Mouse (Mus musculus): Measurements from ENCODE around the gene Plxdc1. TPM values are rescaled to one million over a fixed set of nuclear protein-coding genes. Genes with fewer than 3 reads are reported as not detected.

The Plxdc1 gene
- polyA plus RNA-seq, 1 experiment from 2014 or later = 0.77 TPM

DNA sequence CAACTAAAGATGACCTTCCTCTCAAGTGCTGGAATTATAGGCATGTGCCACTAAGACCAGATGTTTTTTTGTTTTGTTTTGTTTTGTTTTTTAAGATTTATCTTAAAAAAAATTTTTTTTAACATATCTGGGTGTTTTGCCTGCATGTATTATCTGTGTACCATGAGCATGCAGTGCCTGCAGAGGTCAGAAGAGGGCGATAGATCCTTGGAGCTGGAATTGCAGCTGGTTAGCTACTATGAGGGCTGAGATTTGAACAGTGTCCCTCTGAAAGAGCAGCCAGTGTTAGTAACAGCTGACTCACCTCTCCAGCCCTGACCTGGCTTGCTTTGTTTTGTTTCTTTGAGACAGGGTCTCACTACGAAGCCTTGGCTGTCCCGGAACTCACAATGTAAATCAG lies 49.5 kb downstream of the Plxdc1 start:
- ATAC-seq (replicated peaks; ENCODE audit: low FRiP score) = no peak
- Histone ChIP-seq H3K27me3 (replicated peaks; ENCODE audit: control insufficient read depth, insufficient read depth, low read length) (no peaks in the 10 kb centered on the region; the same call in 1 of the 2 replicates), H3K36me3 (ENCODE audit: control insufficient read depth, insufficient read depth, low read length) (no peaks in the 10 kb centered on the region), H3K27ac (ENCODE audit: low read depth, low read length) (no peak overlapping the region), H3K9ac (ENCODE audit: low read depth, low read length) (no peak overlapping the region), H3K4me2 (no peak overlapping the region), H3K4me3 (ENCODE audit: low read depth, low read length) (no peak overlapping the region), H3K4me1 (replicated peaks; ENCODE audit: control insufficient read depth, insufficient read depth, low read length) (no peaks in the 10 kb centered on the region), H3K9me3 (ENCODE audit: control insufficient read depth, low read length) (no peaks in the 10 kb centered on the region)
- WGBS = 31% methylated on average over 3 of the region's 3 CpGs
- no peak for DNase-seq (ENCODE audit: low spot score)

DNA sequence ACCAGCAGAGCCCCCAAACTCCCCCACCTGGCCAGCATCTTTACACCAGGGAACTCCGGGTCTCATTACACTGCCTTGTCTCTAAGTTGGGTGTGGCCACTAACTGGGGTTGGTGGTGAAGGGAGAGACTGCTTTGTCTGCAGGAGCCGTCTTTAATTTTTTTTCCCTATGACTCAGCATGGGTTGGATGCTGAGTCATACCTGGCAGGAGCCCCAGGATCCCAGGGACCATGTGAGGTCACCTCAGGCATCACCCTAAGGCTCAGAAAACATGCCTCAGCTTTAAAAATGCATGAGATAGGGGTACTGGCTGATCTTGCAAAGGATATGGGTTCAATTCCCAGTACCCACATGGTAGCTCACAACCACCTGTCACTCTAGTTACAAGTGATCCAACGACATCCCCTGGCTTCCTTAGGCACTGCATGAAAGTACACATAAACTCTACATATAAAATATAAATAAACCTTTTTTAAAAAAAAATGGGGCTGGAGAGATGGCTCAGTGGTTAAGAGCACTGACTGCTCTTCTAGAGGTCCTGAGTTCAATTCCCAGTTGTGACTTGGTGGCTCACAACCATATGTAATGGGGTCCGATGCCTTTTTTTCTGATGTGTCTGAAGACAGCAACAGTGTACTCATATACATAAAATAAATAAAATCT lies 50.2 kb downstream of the Plxdc1 start:
- H3K27me3 ChIP-seq (replicated peaks; ENCODE audit: control insufficient read depth, insufficient read depth, low read length) = no peaks in the 10 kb centered on the region; the same call in 1 of the 2 replicates
- DNase-seq (ENCODE audit: low spot score) (no peak), ATAC-seq (replicated peaks; ENCODE audit: low FRiP score) (no peak)
- H3K9ac ChIP-seq (ENCODE audit: low read depth, low read length) = no peak overlapping the region
- H3K9me3 ChIP-seq (ENCODE audit: control insufficient read depth, low read length) = no peaks in the 10 kb centered on the region; the same call in 1 of the 2 replicates
- WGBS = 48% methylated on average over 4 of the region's 4 CpGs
- no peak overlapping the region for H3K27ac ChIP-seq (ENCODE audit: low read depth, low read length)
- no peaks in the 10 kb centered on the region for H3K36me3 ChIP-seq (ENCODE audit: control insufficient read depth, insufficient read depth, low read length)
- H3K4me3 ChIP-seq (ENCODE audit: low read depth, low read length) = no peak overlapping the region
- no peaks in the 10 kb centered on the region for H3K4me1 ChIP-seq (replicated peaks; ENCODE audit: control insufficient read depth, insufficient read depth, low read length)
- no peak overlapping the region for H3K4me2 ChIP-seq

DNA sequence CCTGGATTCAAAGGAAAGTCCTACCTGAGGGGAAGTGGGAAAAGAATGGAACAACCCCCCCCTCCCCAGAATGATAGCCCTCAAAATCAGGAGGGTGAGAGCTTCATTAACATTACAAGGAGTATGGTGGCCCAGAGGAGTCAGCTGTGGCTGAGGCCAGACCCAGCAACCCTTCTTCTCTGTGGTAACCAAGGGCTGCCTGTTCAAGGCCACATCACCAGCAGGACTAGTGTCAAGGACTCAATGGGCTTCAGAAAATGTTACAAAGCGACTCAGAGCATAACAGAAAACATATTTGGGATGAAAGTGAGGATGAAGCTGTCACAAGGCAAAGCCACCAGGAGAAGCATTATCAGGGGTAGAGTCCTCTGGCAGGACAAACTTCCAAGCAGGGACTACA lies 52.7 kb downstream of the Plxdc1 start:
- Histone ChIP-seq H3K27me3 (replicated peaks; ENCODE audit: control insufficient read depth, insufficient read depth, low read length) (no peaks in the 10 kb centered on the region; the same call in 1 of the 2 replicates), H3K4me3 (ENCODE audit: low read depth, low read length) (no peak overlapping the region), H3K36me3 (ENCODE audit: control insufficient read depth, insufficient read depth, low read length) (no peaks in the 10 kb centered on the region), H3K4me2 (no peak overlapping the region), H3K4me1 (replicated peaks; ENCODE audit: control insufficient read depth, insufficient read depth, low read length) (no peaks in the 10 kb centered on the region), H3K9ac (ENCODE audit: low read depth, low read length) (no peak overlapping the region), H3K27ac (ENCODE audit: low read depth, low read length) (no peak overlapping the region), H3K9me3 (ENCODE audit: control insufficient read depth, low read length) (no peaks in the 10 kb centered on the region; the same call in 1 of the 2 replicates)
- WGBS = 76% methylated on average over 1 of the region's 1 CpGs
- ATAC-seq (replicated peaks; ENCODE audit: low FRiP score) (no peak), DNase-seq (ENCODE audit: low spot score) (no peak)

DNA sequence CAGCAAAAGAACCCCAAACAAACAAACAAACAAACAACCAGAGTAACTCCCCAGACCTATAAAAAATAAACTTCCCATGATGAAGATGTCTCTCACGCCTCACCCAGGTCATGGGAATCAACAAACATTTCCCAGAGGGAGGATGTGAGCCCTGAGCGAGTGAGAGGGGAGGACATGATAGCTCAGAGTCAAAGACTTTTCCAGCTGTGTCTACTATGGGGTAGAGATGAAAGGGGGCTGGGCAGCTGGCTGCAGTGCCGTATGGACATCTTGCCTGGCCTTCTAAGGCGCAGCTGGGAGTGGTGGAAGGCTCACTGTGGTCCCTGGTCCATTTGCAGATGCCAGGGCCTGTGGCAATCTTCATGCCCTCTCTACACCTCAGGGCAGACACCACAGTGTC lies 57.3 kb downstream of the Plxdc1 start:
- no peak for ATAC-seq (replicated peaks; ENCODE audit: low FRiP score)
- 77% methylated on average over 4 of the region's 4 CpGs for WGBS
- no peak overlapping the region for H3K4me2 ChIP-seq
- H3K36me3 ChIP-seq (ENCODE audit: control insufficient read depth, insufficient read depth, low read length) = no peaks in the 10 kb centered on the region
- H3K9me3 ChIP-seq (ENCODE audit: control insufficient read depth, low read length) = no peaks in the 10 kb centered on the region; the same call in 1 of the 2 replicates
- no peaks in the 10 kb centered on the region for H3K27me3 ChIP-seq (replicated peaks; ENCODE audit: control insufficient read depth, insufficient read depth, low read length)
- no peak overlapping the region for H3K9ac ChIP-seq (ENCODE audit: low read depth, low read length)
- no peak overlapping the region for H3K4me3 ChIP-seq (ENCODE audit: low read depth, low read length)
- no peaks in the 10 kb centered on the region for H3K4me1 ChIP-seq (replicated peaks; ENCODE audit: control insufficient read depth, insufficient read depth, low read length)
- DNase-seq (ENCODE audit: low spot score) = no peak
- H3K27ac ChIP-seq (ENCODE audit: low read depth, low read length) = no peak overlapping the region

DNA sequence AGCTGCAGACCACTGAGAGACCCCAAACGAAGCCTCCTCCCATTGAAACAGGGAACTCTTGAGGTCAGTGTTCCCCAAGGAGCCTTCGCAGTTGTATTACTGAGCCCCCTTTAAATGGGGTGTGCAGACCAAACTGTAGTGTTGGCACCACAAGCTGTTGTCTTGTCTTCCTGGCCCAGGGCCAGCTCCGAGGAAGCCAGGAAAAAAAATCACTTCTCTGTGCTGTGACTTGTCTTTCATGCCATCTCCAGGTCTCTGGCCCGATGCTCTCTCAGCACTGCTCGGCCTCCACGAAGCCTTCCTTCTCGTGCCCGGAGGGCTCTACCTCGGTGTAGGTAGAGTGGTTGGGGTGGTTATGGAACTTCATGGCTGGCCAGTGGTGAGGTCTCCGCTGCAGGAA lies 62.0 kb downstream of the Plxdc1 start:
- DNase-seq (ENCODE audit: low spot score) (no peak), ATAC-seq (replicated peaks; ENCODE audit: low FRiP score) (no peak)
- H3K27me3 ChIP-seq (replicated peaks; ENCODE audit: control insufficient read depth, insufficient read depth, low read length) = no peaks in the 10 kb centered on the region
- no peaks in the 10 kb centered on the region for H3K36me3 ChIP-seq (ENCODE audit: control insufficient read depth, insufficient read depth, low read length)
- H3K9ac ChIP-seq (ENCODE audit: low read depth, low read length) = no peak overlapping the region
- no peaks in the 10 kb centered on the region for H3K4me1 ChIP-seq (replicated peaks; ENCODE audit: control insufficient read depth, insufficient read depth, low read length)
- no peak overlapping the region for H3K4me3 ChIP-seq (ENCODE audit: low read depth, low read length)
- no peak overlapping the region for H3K4me2 ChIP-seq
- 87% methylated on average over 10 of the region's 10 CpGs for WGBS
- no peaks in the 10 kb centered on the region for H3K9me3 ChIP-seq (ENCODE audit: control insufficient read depth, low read length)
- H3K27ac ChIP-seq (ENCODE audit: low read depth, low read length) = no peak overlapping the region

DNA sequence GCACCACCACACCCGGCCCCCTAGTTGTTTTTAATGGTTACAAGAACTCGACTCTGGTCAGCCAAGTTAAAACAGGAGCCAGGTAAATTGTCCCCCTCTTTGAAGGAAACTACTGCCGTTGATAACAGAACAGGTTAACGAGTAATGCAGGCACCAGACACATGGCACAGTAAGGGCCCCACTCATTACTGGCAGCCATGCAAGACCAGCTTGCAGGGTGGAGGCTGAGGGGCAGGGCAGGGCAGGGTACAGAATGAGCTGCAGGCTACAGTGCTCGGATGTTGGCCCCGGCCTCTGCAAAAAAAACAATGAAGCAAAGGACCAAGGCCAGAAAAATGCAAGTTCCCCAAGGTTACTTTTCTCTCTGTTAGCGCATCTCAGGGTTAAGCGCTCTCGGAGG lies 62.6 kb downstream of the Plxdc1 start:
- ATAC-seq (replicated peaks; ENCODE audit: low FRiP score) = no peak
- H3K4me1 ChIP-seq (replicated peaks; ENCODE audit: control insufficient read depth, insufficient read depth, low read length) = no peaks in the 10 kb centered on the region
- no peaks in the 10 kb centered on the region for H3K9me3 ChIP-seq (ENCODE audit: control insufficient read depth, low read length)
- no peak for DNase-seq (ENCODE audit: low spot score)
- H3K27ac ChIP-seq (ENCODE audit: low read depth, low read length) = no peak overlapping the region
- H3K27me3 ChIP-seq (replicated peaks; ENCODE audit: control insufficient read depth, insufficient read depth, low read length) = no peaks in the 10 kb centered on the region
- H3K9ac ChIP-seq (ENCODE audit: low read depth, low read length) = no peak overlapping the region
- 72% methylated on average over 9 of the region's 9 CpGs for WGBS
- no peak overlapping the region for H3K4me3 ChIP-seq (ENCODE audit: low read depth, low read length)
- no peak overlapping the region for H3K4me2 ChIP-seq
- no peaks in the 10 kb centered on the region for H3K36me3 ChIP-seq (ENCODE audit: control insufficient read depth, insufficient read depth, low read length)

DNA sequence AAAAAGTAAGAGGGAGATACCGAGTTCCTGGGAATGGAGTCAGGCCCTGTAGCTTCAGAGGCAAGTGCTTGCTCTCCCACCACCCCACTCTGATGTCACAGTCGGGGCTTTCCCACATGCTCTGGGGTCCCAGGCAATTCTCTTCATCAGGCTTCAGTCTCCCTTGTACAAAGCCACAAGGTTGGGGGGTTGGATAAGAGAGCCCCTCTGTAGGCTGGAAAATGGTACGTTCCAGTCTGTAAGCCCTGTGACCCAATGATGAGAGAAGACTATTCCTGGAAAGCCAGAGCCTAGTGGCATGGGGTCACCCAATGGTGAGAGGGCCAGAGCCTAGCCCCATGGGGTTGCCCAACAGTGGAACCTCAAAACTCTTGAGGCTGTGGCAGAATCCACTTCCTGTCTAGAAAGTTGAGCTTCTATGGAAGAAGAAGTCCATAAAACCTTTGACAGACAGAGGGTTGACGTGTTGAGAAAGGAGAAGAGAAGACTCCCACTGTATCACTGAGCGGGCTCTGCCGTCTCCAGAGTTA lies 70.2 kb downstream of the Plxdc1 start:
- H3K4me1 ChIP-seq (replicated peaks; ENCODE audit: control insufficient read depth, insufficient read depth, low read length) = no peaks in the 10 kb centered on the region
- ATAC-seq (replicated peaks; ENCODE audit: low FRiP score) (no peak), DNase-seq (ENCODE audit: low spot score) (no peak)
- no peaks in the 10 kb centered on the region for H3K9me3 ChIP-seq (ENCODE audit: control insufficient read depth, low read length)
- no peaks in the 10 kb centered on the region for H3K36me3 ChIP-seq (ENCODE audit: control insufficient read depth, insufficient read depth, low read length)
- H3K27me3 ChIP-seq (replicated peaks; ENCODE audit: control insufficient read depth, insufficient read depth, low read length) = no peaks in the 10 kb centered on the region
- no peak overlapping the region for H3K9ac ChIP-seq (ENCODE audit: low read depth, low read length)
- no peak overlapping the region for H3K4me3 ChIP-seq (ENCODE audit: low read depth, low read length)
- H3K4me2 ChIP-seq = no peak overlapping the region
- H3K27ac ChIP-seq (ENCODE audit: low read depth, low read length) = no peak overlapping the region
- 82% methylated on average over 6 of the region's 6 CpGs for WGBS

DNA sequence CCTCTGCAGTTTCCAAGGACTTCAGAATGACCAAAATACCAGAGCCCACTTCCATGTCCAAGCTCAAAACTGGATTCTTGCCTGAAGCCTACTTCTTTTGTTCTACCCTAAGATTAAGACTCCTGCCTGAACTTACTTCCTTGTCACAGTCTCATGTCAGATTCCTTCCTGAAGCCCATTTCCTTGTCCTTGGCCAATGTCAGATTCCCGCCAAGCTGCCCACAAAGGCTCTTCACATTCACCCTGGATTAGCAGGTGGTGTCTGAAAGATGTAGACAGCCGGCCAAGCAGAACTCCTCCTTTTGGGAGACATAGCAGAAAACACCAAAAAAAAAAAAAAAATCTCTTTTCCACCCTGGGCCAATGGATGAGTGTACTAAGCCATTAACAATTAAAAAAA lies 70.8 kb downstream of the Plxdc1 start:
- Histone ChIP-seq H3K27ac (ENCODE audit: low read depth, low read length) (no peak overlapping the region), H3K27me3 (replicated peaks; ENCODE audit: control insufficient read depth, insufficient read depth, low read length) (no peaks in the 10 kb centered on the region), H3K9ac (ENCODE audit: low read depth, low read length) (no peak overlapping the region), H3K36me3 (ENCODE audit: control insufficient read depth, insufficient read depth, low read length) (no peaks in the 10 kb centered on the region), H3K4me1 (replicated peaks; ENCODE audit: control insufficient read depth, insufficient read depth, low read length) (no peaks in the 10 kb centered on the region), H3K9me3 (ENCODE audit: control insufficient read depth, low read length) (no peaks in the 10 kb centered on the region), H3K4me2 (no peak overlapping the region), H3K4me3 (ENCODE audit: low read depth, low read length) (no peak overlapping the region)
- WGBS = 69% methylated on average over 2 of the region's 2 CpGs
- ATAC-seq (replicated peaks; ENCODE audit: low FRiP score) = no peak
- no peak for DNase-seq (ENCODE audit: low spot score)

DNA sequence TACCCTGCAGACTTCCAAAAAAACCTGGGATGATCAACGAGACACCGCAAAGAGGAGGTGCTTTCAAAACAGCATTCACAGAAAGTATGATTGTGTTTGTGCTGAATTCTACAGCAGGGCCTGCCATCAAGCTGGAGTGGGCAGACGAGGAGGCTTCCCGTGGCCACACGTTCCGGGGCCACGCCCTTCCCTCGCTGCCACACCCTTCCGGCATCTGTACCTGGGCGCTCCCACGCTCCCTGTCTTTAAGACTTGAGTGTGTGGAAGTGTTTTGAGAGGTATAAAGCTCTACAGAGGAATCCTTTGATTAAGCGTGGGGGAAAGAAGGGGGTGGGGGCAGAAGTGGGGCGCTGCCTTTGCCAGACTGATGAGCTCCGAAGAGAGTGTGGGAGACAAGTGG lies 73.1 kb downstream of the Plxdc1 start:
- H3K9me3 ChIP-seq (ENCODE audit: control insufficient read depth, low read length) = no peaks in the 10 kb centered on the region
- H3K4me2 ChIP-seq = no peak overlapping the region
- ATAC-seq (replicated peaks; ENCODE audit: low FRiP score) (no peak), DNase-seq (ENCODE audit: low spot score) (no peak)
- no peaks in the 10 kb centered on the region for H3K36me3 ChIP-seq (ENCODE audit: control insufficient read depth, insufficient read depth, low read length)
- H3K4me3 ChIP-seq (ENCODE audit: low read depth, low read length) = no peak overlapping the region
- no peaks in the 10 kb centered on the region for H3K4me1 ChIP-seq (replicated peaks; ENCODE audit: control insufficient read depth, insufficient read depth, low read length)
- H3K9ac ChIP-seq (ENCODE audit: low read depth, low read length) = no peak overlapping the region
- no peaks in the 10 kb centered on the region for H3K27me3 ChIP-seq (replicated peaks; ENCODE audit: control insufficient read depth, insufficient read depth, low read length)
- H3K27ac ChIP-seq (ENCODE audit: low read depth, low read length) = no peak overlapping the region
- WGBS = 83% methylated on average over 14 of the region's 14 CpGs

Measured in liver, embryonic 11.5 days (tissue).